Mouse (Mus musculus): ENCODE measurements around the gene Ogg1. TPM values are rescaled to one million over a fixed set of nuclear protein-coding genes. Genes with fewer than 3 reads are reported as not detected.

Ogg1 gene
- polyA plus RNA-seq, 1 experiment from 2014 or later: 19.1 TPM

DNA sequence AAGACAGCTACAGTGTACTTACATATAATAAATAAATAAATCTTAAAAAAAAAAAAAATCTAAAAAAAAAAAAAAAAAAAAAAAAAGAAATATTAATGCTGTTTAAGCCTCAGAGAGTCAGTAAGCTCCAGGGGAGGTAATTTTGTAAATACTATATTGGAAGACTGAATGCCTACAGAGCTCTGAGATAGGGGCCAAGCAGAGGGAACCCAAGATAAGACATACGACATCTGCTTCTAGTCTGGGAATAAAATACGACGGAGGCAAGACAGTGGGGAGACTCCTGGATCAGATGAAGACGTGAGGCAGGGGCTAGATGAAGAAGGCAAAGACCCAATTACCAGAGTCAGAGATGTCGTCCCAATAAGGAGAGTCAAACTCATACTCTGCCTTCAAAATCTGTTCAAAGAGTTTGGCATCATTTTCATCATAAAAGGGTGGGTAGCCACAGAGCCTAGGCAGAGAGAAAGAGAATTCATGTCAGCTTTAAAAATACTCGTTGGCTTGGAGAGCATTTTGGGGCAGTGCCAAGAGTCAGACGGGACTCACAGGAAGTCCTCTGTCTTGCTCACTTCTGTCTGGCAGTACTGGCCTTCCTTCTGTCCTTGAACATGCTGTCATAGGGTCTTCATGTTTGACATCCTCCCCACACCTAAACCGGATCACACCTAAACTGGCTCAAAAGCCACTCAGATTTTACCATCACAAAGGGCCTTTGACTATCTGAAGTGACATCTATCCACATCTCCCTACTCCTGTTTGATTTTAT lies 10.3 kb downstream of the Ogg1 start:
- no peaks in the 10 kb centered on the region for H3K9me3 ChIP-seq (replicated peaks)
- no peak for DNase-seq (ENCODE audit: low spot score)
- WGBS: 77% methylated on average over 8 of the region's 8 CpGs
- peaks cover 16% of the 10 kb centered on the region for H3K4me1 ChIP-seq
- peaks cover 79% of the 10 kb centered on the region for H3K36me3 ChIP-seq
- no peak overlapping the region for H3K4me3 ChIP-seq
- no peaks in the 10 kb centered on the region for H3K27me3 ChIP-seq (ENCODE audit: low read depth, poor library complexity, severe bottlenecking)
- no peak overlapping the region for H3K27ac ChIP-seq

DNA sequence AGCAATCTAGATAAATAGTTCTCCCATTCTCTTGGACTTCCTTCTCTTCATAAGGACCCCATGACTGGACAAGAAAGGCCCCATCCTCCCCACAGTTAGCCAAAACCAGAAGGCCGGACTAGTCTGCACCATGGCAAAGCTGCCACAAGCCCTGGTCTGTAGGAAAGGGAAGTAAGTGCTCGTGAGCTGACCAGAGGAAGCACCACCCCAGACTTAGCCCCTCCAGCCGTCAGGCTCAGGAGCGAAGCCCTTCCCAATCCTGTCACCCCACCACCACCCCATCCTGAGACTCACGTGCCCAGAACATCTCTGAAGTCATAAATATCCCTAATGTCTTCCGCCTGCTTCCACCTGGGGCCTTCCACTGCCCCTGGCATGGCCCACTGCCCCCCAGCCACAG lies 14.8 kb downstream of the Ogg1 start:
- Histone ChIP-seq H3K27ac (0 out of 2 replicates have a peak overlapping the region, but pooled peaks have one; percentile 3), H3K9me3 (replicated peaks) (no peaks in the 10 kb centered on the region), H3K4me1 (peaks cover 41% of the 10 kb centered on the region), H3K4me3 (no peak overlapping the region), H3K36me3 (peaks cover 35% of the 10 kb centered on the region), H3K27me3 (ENCODE audit: low read depth, poor library complexity, severe bottlenecking) (no peaks in the 10 kb centered on the region)
- WGBS: 83% methylated on average over 6 of the region's 6 CpGs
- DNase-seq (ENCODE audit: low spot score): no peak

DNA sequence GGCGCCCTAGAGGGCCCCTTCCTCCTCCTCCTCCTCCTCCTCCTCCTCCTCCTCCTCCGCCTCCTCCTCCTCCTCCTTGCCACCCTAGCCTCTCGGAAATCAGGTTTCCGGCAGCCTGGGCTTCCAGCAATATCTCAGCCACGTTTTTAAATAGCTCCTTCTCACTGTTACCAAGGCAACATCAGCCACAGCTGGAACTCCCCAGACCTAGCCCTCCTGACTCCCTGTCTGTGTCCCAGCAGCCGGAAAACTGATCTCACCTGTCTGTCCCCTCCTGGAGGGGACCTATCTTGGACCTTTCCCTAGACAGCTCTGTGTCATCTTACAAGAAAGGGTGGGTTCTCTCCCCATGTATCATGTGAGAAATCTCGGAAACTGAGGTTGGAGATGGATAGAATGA lies 15.5 kb downstream of the Ogg1 start:
- Histone ChIP-seq H3K4me3 (no peak overlapping the region), H3K27me3 (ENCODE audit: low read depth, poor library complexity, severe bottlenecking) (no peaks in the 10 kb centered on the region), H3K9me3 (replicated peaks) (no peaks in the 10 kb centered on the region), H3K27ac (0 out of 2 replicates have a peak overlapping the region, but pooled peaks have one; percentile 32), H3K4me1 (peaks cover 41% of the 10 kb centered on the region), H3K36me3 (peaks cover 31% of the 10 kb centered on the region)
- no peak for DNase-seq (ENCODE audit: low spot score)
- 51% methylated on average over 4 of the region's 7 CpGs for whole genome bisulfite sequencing

DNA sequence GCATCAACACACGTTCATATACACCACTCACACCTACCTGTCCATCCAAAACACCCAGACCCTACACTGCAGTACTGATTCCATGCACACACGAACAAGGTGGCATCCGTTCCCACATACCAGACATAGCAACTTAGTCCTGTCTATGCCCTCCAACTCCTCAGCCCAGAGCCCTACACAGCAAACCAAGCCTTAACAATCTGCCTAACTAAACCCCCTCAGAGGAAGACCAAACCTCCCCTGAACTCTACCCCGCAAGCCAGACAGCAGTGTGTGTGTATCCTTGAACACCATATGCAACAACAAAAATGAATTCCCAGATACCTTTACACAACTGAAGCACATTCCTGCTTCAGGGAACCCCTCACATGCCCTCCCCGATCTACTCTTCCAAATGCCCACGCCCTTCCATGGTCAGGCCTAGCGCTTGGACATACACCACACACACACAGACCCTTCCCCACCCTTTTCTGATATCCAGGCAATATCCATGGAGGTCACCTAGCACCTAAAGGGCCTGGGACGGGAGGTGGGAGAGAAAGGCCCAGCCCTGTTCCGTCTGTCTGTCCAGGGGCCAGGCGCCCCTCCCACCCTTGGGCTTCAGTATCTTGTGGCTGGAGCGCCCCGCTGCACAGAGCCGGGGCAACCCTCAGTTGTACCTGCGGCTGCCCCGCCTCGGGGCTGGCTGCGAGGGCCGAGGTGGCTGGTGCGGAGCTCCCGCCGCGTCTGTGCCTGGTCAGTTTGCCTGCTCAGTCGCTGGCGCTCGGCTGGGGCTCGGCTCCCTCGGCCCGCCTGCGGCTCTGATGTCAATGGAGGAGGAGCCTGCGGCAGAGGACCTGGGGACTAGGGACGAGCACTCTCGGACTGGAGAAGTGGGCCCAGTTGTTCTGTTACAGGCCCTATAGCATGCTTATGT lies 16.7 kb downstream of the Ogg1 start, which contains the start of gene Camk1:
Gene Camk1, minus strand, starts transcription at position 808 of the 916 bp plus-strand sequence.
- no peaks in the 10 kb centered on the region for H3K27me3 ChIP-seq (ENCODE audit: low read depth, poor library complexity, severe bottlenecking)
- peaks cover 41% of the 10 kb centered on the region for H3K4me1 ChIP-seq
- H3K4me3 ChIP-seq: peak within 1 kb of the TSS; percentile 62
- WGBS: 17% methylated on average over 32 of the region's 32 CpGs
- DNase-seq (ENCODE audit: low spot score): peak; percentile 74
- peak within 1 kb of the TSS; percentile 88 for H3K27ac ChIP-seq
- no peaks in the 10 kb centered on the region for H3K9me3 ChIP-seq (replicated peaks)
- peaks cover 20% of the 10 kb centered on the region; the same call in 1 of the 2 replicates for H3K36me3 ChIP-seq

DNA sequence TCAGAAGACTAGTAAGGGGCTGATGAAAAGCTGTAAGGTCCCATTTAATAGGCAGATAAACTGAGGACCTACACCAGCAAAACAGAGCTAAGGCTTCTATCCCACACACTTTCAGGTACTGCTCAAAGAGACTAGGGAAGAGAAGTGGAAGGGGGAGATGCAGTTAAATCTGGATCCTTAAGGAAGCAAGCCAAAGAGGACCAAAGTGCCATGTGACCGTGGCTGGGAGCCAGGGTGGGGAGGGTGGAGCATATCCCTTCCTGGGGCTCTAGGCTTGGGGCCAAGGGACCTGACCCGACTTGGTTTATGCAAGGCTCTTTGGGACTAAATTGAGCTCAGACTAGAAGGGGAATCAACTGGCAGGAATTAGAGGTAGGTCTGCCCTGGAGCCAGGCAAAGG lies 17.5 kb downstream of the Ogg1 start:
- no peaks in the 10 kb centered on the region for H3K27me3 ChIP-seq (ENCODE audit: low read depth, poor library complexity, severe bottlenecking)
- H3K36me3 ChIP-seq: peaks cover 12% of the 10 kb centered on the region; the same call in 1 of the 2 replicates
- no peak for DNase-seq (ENCODE audit: low spot score)
- no peaks in the 10 kb centered on the region for H3K9me3 ChIP-seq (replicated peaks)
- peak overlapping the region; percentile 88 for H3K27ac ChIP-seq
- 64% methylated on average over 2 of the region's 2 CpGs for WGBS
- peaks cover 40% of the 10 kb centered on the region for H3K4me1 ChIP-seq
- peak overlapping the region; percentile 62 for H3K4me3 ChIP-seq

DNA sequence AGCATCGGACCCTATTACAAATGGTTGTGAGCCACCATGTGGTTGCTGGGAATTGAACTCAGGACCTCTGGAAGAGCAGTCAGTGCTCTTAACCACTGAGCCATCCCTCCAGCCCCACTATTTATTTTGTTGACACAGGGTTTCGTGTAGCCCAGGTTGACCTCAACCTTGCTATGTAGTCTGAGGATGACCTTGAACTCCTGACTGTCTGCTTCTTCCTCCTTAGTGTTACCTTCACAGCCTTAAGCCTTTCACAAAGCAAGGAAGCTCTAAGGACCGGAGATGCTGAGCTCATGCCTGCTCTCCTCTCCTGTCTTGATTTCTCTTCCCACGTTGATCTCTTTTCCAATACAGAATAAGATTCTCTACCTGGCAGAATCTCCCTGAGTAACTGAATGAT lies 20.1 kb downstream of the Ogg1 start:
- Histone ChIP-seq H3K4me1 (peaks cover 26% of the 10 kb centered on the region), H3K4me3 (no peak overlapping the region), H3K27ac (no peak overlapping the region), H3K27me3 (ENCODE audit: low read depth, poor library complexity, severe bottlenecking) (no peaks in the 10 kb centered on the region), H3K36me3 (no peaks in the 10 kb centered on the region), H3K9me3 (replicated peaks) (no peaks in the 10 kb centered on the region)
- no peak for DNase-seq (ENCODE audit: low spot score)
- WGBS: 83% methylated on average over 4 of the region's 4 CpGs

DNA sequence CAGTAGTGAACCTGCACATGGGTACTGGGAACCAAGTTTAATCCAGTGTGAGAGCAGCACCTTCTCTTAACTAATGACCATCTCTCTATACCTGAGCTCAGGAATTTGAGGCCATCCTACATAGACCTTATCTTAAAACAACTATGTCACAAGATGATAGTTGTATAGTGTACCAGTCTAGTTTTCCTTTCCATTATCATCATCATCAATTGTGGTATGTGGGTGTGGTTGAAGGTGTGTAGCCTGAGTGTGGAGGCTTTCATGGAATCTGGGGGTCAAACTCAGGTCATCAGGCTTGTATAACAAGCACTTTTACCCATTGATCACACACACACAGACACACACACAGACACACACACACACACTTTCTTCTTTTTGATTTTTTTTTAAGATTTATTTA lies 23.8 kb downstream of the Ogg1 start:
- Histone ChIP-seq H3K4me1 (no peaks in the 10 kb centered on the region), H3K4me3 (no peak overlapping the region), H3K36me3 (no peaks in the 10 kb centered on the region), H3K27me3 (ENCODE audit: low read depth, poor library complexity, severe bottlenecking) (no peaks in the 10 kb centered on the region), H3K9me3 (replicated peaks) (no peaks in the 10 kb centered on the region), H3K27ac (no peak overlapping the region)
- no peak for DNase-seq (ENCODE audit: low spot score)

DNA sequence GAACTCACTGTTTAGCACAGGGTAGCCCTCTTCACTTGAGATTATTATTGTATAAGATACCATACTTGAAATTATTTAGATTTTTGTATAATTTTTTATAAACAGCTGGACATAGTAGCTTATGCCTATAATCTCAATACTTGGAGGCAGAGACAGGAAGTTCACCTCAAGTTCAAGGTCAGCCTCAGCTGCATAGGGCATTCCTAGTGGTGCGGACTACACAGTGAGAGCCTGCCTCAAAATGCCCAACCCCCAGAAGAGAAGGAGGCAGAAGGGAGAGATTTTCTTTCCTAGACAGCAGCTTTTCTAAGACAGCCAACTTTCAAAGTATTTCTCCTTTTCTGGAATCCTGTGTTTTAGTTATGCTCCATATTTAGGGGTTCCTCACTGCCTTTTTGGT lies 24.4 kb downstream of the Ogg1 start:
- no peaks in the 10 kb centered on the region for H3K4me1 ChIP-seq
- no peaks in the 10 kb centered on the region for H3K36me3 ChIP-seq
- no peak overlapping the region for H3K27ac ChIP-seq
- DNase-seq (ENCODE audit: low spot score): no peak
- 91% methylated on average over 1 of the region's 1 CpGs for WGBS
- H3K9me3 ChIP-seq (replicated peaks): no peaks in the 10 kb centered on the region
- H3K4me3 ChIP-seq: no peak overlapping the region
- H3K27me3 ChIP-seq (ENCODE audit: low read depth, poor library complexity, severe bottlenecking): no peaks in the 10 kb centered on the region

DNA sequence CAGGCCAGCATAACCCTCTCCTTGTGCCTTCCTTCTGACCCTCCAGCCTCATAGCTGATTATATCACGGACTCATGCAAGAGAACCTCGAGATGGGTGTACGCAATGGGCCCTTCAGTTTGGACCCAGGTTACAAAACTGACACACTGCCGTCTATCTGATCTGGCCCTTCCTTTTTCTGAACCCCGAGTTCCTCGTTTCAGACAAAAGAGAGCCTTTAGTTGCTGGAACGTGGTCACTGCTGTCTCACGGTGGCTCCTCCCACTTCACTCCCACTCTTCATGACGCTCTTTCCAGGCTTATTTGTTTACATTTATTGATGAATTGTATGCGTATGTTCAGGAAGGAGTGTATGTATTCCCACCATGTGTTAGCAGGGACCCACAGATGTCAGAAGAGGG lies 24.9 kb downstream of the Ogg1 start:
- DNase-seq (ENCODE audit: low spot score): no peak
- no peaks in the 10 kb centered on the region for H3K36me3 ChIP-seq
- WGBS: 72% methylated on average over 10 of the region's 10 CpGs
- no peaks in the 10 kb centered on the region for H3K27me3 ChIP-seq (ENCODE audit: low read depth, poor library complexity, severe bottlenecking)
- no peaks in the 10 kb centered on the region for H3K9me3 ChIP-seq (replicated peaks)
- no peak overlapping the region for H3K4me3 ChIP-seq
- H3K27ac ChIP-seq: no peak overlapping the region
- H3K4me1 ChIP-seq: no peaks in the 10 kb centered on the region

DNA sequence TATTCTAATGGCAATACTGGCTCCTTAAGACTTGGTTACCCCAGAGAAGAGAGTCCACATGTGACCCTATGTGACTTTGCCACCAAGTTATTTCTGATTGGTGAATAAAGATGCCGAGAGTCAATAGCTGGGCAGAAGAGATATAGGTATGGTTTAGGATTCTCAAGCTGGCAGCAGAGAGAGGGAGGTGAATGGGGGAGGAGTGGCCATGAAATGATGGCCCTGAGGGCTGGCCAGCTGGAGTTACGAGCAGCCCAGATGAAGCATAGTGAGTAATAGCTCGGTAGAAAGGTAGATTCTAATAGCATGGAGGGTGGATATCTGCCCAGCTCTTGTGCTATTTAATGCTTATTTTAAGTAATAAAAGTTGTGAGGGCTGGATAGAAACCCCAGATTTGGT lies 26.0 kb downstream of the Ogg1 start:
- no peak for DNase-seq (ENCODE audit: low spot score)
- Histone ChIP-seq H3K27me3 (ENCODE audit: low read depth, poor library complexity, severe bottlenecking) (no peaks in the 10 kb centered on the region), H3K27ac (no peak overlapping the region), H3K4me1 (no peaks in the 10 kb centered on the region), H3K4me3 (no peak overlapping the region), H3K36me3 (no peaks in the 10 kb centered on the region), H3K9me3 (replicated peaks) (no peaks in the 10 kb centered on the region)
- 73% methylated on average over 3 of the region's 3 CpGs for WGBS

DNA sequence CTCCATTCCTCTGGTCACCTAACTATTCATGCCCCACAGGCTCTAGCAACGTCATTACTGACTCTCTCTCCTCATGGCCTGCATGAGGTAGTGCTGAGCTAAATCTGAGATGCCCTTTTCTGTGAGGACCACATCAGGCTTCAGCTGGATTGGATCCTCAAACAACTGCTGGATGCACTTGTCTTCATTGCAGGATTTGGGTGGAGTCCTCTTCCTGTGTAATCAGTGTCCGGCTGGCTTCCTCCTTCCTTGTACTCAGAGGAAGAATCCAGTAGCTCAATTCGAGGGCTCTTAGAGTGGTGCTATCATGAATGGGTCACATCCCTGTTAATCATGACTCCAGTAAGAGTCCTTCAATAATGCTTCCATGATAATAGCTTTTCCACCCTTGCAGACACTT lies 26.9 kb downstream of the Ogg1 start:
- no peaks in the 10 kb centered on the region for H3K4me1 ChIP-seq
- 76% methylated on average over 3 of the region's 3 CpGs for WGBS

DNA sequence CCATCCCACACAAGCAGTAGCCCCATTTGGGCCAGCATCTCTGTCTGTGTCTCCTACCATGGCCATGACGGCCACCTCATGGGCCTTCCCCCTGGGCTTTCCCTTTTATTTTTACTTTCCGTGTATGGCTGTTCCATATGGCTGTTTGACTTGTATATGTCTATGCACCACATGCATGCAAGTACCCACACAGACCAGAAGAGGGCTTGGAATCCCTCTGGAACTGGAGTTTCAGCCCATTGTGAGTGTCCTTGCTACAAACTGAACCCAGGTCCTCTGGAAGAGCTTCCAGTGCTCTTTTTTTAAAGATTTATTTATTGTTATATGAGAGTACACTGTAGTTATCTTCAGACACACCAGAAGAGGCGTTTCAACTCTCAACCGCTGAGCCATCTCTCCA lies 34.7 kb downstream of the Ogg1 start:
- no peaks in the 10 kb centered on the region for H3K4me1 ChIP-seq
- 86% methylated on average over 4 of the region's 4 CpGs for WGBS
- DNase-seq (ENCODE audit: low spot score): no peak
- peaks cover 5% of the 10 kb centered on the region for H3K36me3 ChIP-seq
- H3K4me3 ChIP-seq: no peak overlapping the region
- no peak overlapping the region for H3K27ac ChIP-seq
- no peaks in the 10 kb centered on the region for H3K9me3 ChIP-seq (replicated peaks)
- H3K27me3 ChIP-seq (ENCODE audit: low read depth, poor library complexity, severe bottlenecking): no peaks in the 10 kb centered on the region

More for the DNA sequence above, 26.9 kb downstream of the Ogg1 start:
- H3K27me3 ChIP-seq (ENCODE audit: low read depth, poor library complexity, severe bottlenecking): no peaks in the 10 kb centered on the region
- no peak overlapping the region for H3K27ac ChIP-seq
- no peaks in the 10 kb centered on the region for H3K36me3 ChIP-seq
- H3K9me3 ChIP-seq (replicated peaks): no peaks in the 10 kb centered on the region
- DNase-seq (ENCODE audit: low spot score): no peak
- H3K4me3 ChIP-seq: no peak overlapping the region

DNA sequence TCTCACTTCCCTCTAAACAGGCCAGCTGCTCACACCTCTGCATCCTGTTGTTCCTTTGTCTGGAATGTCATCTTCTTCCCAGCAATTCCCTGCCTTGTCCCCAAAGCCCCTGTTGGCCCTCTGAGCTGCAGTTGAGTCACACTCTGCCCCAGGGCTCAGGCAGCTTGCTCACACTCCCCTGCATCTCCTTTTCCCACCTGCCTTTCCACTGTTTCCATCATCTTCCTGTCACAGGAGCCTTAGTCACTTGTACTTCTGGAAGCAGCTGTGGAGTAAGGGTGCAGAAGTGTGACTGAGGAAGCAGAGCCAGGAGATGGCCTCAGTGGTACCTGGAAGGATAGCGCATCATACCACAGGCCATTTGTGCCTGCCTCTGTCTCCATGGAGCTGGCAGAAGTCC lies 35.5 kb downstream of the Ogg1 start:
- Histone ChIP-seq H3K27me3 (ENCODE audit: low read depth, poor library complexity, severe bottlenecking) (no peaks in the 10 kb centered on the region), H3K4me1 (no peaks in the 10 kb centered on the region), H3K4me3 (no peak overlapping the region), H3K9me3 (replicated peaks) (no peaks in the 10 kb centered on the region), H3K27ac (no peak overlapping the region), H3K36me3 (peaks cover 12% of the 10 kb centered on the region)
- no peak for DNase-seq (ENCODE audit: low spot score)
- 90% methylated on average over 1 of the region's 1 CpGs for WGBS

Data from limb, embryonic 10.5 days (tissue).